Mouse (Mus musculus) neural tube, embryonic 13.5 days (tissue): Measurements from ENCODE around the gene Taf5. TPM values are rescaled to one million over a fixed set of nuclear protein-coding genes. Genes with fewer than 3 reads are reported as not detected.

Source experiments
- ATAC-seq: fragments of 200-750 bp; cut with Nextera tagmentation; 2 replicates; pipeline ENCODE4 v1.8.0; 2017; ENCODE audit warnings: low read depth, mild to moderate bottlenecking, moderate TSS enrichment, moderate library complexity
- H3K27ac ChIP-seq: fragments of 300-500 bp; sonication (generic); replicated peaks from 2 replicates; pipeline ENCODE4 v1.5.1; 2015; ENCODE audit warnings: moderate library complexity, mild to moderate bottlenecking, inconsistent platforms
- H3K27me3 ChIP-seq: fragments of 300-500 bp; sonication (generic); 2 replicates; pipeline ENCODE4 v1.6.1; 2015; ENCODE audit warnings: mild to moderate bottlenecking, inconsistent platforms
- H3K36me3 ChIP-seq: fragments of 300-500 bp; sonication (generic); 2 replicates; pipeline ENCODE4 v1.6.1; 2015; ENCODE audit warnings: mild to moderate bottlenecking, inconsistent platforms
- H3K4me1 ChIP-seq: fragments of 300-500 bp; sonication (generic); replicated peaks from 2 replicates; pipeline ENCODE4 v1.6.1; 2015; ENCODE audit warnings: inconsistent platforms
- H3K4me2 ChIP-seq: fragments of 300-500 bp; sonication (generic); 2 replicates; pipeline ENCODE4 v1.6.1; 2015; ENCODE audit warnings: inconsistent platforms, mild to moderate bottlenecking, moderate library complexity
- H3K4me3 ChIP-seq: fragments of 300-500 bp; sonication (generic); 2 replicates; pipeline ENCODE4 v1.5.1; 2015; ENCODE audit warnings: mild to moderate bottlenecking, inconsistent platforms
- H3K9ac ChIP-seq: fragments of 300-500 bp; sonication (generic); 2 replicates; pipeline ENCODE4 v1.6.1; 2015; ENCODE audit warnings: moderate library complexity, mild to moderate bottlenecking, inconsistent platforms
- H3K9me3 ChIP-seq: fragments of 300-500 bp; sonication (generic); 2 replicates; pipeline ENCODE4 v1.6.1; 2016; ENCODE audit warnings: inconsistent platforms
- WGBS: fragments of 180-500 bp; shearing (Covaris S2); methylation state at CpG from one replicate; pipeline ENCODE4 v1.1.7; 2015; 5-methylcytosine and 5-hydroxymethylcytosine counted together
- polyA plus RNA-seq: library from polyadenylated mRNA; unstranded; fragments of >200 nt; fragmentation: Nextera tagmentation; extraction: Ambion mirVana; gene quantifications from 2 replicates; pipeline ENCODE4 v1.2.1, GENCODE M21; 2015

Gene Taf5
- polyA plus RNA-seq, 1 experiment from 2014 or later: 7.2 TPM

DNA sequence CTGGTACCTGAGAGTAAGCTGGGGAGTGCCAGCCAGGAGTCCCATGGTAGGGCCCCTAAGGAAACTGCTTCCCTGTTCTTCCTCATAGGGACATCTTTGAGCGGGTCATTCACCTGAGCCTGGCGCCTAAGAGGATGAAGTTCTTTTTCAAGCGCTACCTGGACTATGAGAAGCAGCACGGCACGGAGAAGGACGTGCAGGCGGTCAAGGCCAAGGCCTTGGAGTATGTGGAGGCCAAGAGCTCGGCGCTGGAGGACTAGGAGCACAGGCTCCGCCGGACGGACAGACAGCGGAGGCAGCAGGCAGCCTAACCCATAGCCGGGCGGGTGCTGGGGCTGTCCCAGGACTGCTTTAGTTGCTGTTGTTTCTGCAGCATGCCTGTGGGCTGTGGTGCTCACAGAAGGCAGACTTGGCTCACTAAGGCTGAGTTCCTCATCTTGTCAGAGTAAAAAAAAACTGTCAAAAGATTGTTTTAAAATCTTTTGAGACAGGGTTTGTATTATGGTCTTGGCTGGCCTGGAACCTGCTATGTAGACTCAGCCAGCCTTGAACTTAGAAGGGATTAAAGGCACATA lies 63.1 kb downstream of the Taf5 start:
- H3K27ac ChIP-seq: no peak overlapping the region
- H3K4me2 ChIP-seq: no peak overlapping the region
- no peaks in the 10 kb centered on the region for H3K4me1 ChIP-seq
- H3K36me3 ChIP-seq: peaks cover 78% of the 10 kb centered on the region
- H3K27me3 ChIP-seq: no peaks in the 10 kb centered on the region
- no peak overlapping the region for H3K9ac ChIP-seq
- WGBS: 95% methylated on average over 15 of the region's 15 CpGs
- H3K9me3 ChIP-seq: no peaks in the 10 kb centered on the region
- no peak for ATAC-seq
- no peak overlapping the region for H3K4me3 ChIP-seq

Other genes starting within 250 kb of the Taf5 start
- 680 and 687 TPM in 2 replicates for gene Ina, start 53.0 kb upstream of the Taf5 start, polyA plus RNA-seq
- gene Nt5c2, start 52.6 kb upstream of the Taf5 start, polyA plus RNA-seq: 81.7 and 85.0 TPM in 2 replicates
- gene Pcgf6, start 16.8 kb upstream of the Taf5 start, polyA plus RNA-seq: 26.9 and 29.1 TPM in 2 replicates
- 1,573 and 1,642 TPM in 2 replicates for gene Usmg5, start 22.9 kb downstream of the Taf5 start, polyA plus RNA-seq
- 5.1 and 5.7 TPM in 2 replicates for gene Pdcd11, start 23.0 kb downstream of the Taf5 start, polyA plus RNA-seq
- 1.6 and 1.9 TPM in 2 replicates for gene Calhm2, start 70.5 kb downstream of the Taf5 start, polyA plus RNA-seq
- gene Calhm1, start 76.5 kb downstream of the Taf5 start, polyA plus RNA-seq: not detected in 2 replicates
- not detected in 2 replicates for gene Calhm3, start 90.0 kb downstream of the Taf5 start, polyA plus RNA-seq
- gene Neurl1a, start 111.1 kb downstream of the Taf5 start, polyA plus RNA-seq: 6.1 and 7.6 TPM in 2 replicates